8 mouse cellular contexts compared by ENCODE assay signal in genomic region chr11:98746855-98747693, GRCm38 (mm10). TPM values are rescaled to one million over a fixed set of nuclear protein-coding genes. Genes with fewer than 3 reads are reported as not detected.
A peak's percentile ranks its signal among the peaks of the same experiment; 100 is the strongest.
DNase-seq lines count a peak whose midpoint lies in the region; ATAC-seq and TF ChIP-seq lines count a peak whose summit lies in the region.

No protein-coding gene starts in this region.

- TF ChIP-seq CTCF in C2C12 (IDR thresholded peaks at IDR 0.05; ENCODE audit: control insufficient read depth, insufficient read depth, insufficient read length) = no peak

- H3K79me2 ChIP-seq in C2C12 (ENCODE audit: control insufficient read depth, insufficient read depth) = peaks cover 36% of the 10 kb centered on the region

- H3K4me2 ChIP-seq in embryonic facial prominence, embryonic 12.5 days (replicated peaks) = peak overlapping the region; percentile 46
- H3K4me2 ChIP-seq in limb, embryonic 12.5 days = peak overlapping the region; percentile 55
- H3K4me2 ChIP-seq in midbrain, embryonic 12.5 days (replicated peaks) = peak overlapping the region; percentile 43
- peak overlapping the region; percentile 44 for H3K4me2 ChIP-seq in stomach, embryonic 14.5 days (replicated peaks; ENCODE audit: low read depth, low read length)

- peaks cover 4% of the 10 kb centered on the region for H3K79me3 ChIP-seq in C2C12 (ENCODE audit: low read depth)

- peak overlapping the region; percentile 85 for H3K27ac ChIP-seq in embryonic facial prominence, embryonic 12.5 days
- H3K27ac ChIP-seq in limb, embryonic 12.5 days = peak overlapping the region; percentile 78
- H3K27ac ChIP-seq in midbrain, embryonic 12.5 days (replicated peaks) = peak overlapping the region; percentile 94
- peak overlapping the region; percentile 58 for H3K27ac ChIP-seq in stomach, embryonic 14.5 days (ENCODE audit: low read length)

- ATAC-seq in embryonic facial prominence, embryonic 12.5 days (ENCODE audit: insufficient number of reproducible peaks, insufficient read depth, low FRiP score, low TSS enrichment) = peak; percentile 76
- ATAC-seq in limb, embryonic 12.5 days (ENCODE audit: insufficient number of reproducible peaks, insufficient read depth, low FRiP score, low TSS enrichment, low read depth) = peak; percentile 64; the same call in 1 of the 2 replicates
- ATAC-seq in midbrain, embryonic 12.5 days (ENCODE audit: low FRiP score, low read depth) = peak; percentile 52
- peak; percentile 39; the same call in 1 of the 2 replicates for ATAC-seq in stomach, embryonic 14.5 days (ENCODE audit: insufficient number of reproducible peaks, insufficient read depth, low FRiP score, low read depth)

- H3K9ac ChIP-seq in embryonic facial prominence, embryonic 12.5 days = peak overlapping the region; percentile 1; the same call in 1 of the 2 replicates
- H3K9ac ChIP-seq in limb, embryonic 12.5 days (replicated peaks) = peak overlapping the region; percentile 14; the same call in 1 of the 2 replicates
- H3K9ac ChIP-seq in midbrain, embryonic 12.5 days (replicated peaks) = peak overlapping the region; percentile 49; the same call in 1 of the 2 replicates
- H3K9ac ChIP-seq in stomach, embryonic 14.5 days (replicated peaks; ENCODE audit: low read depth, low read length) = 0 out of 2 replicates have a peak overlapping the region, but pooled peaks have one; percentile 10

- peak; percentile 91 for DNase-seq in adrenal gland, postnatal 14 days
- peak; percentile 89 for DNase-seq in heart, adult 9 months (ENCODE audit: low spot score in 2 of 2)
- DNase-seq in kidney, adult 8-10 months = peak; percentile 86 to 88

- no peaks in the 10 kb centered on the region for H3K27me3 ChIP-seq in C2C12 (ENCODE audit: control insufficient read depth, insufficient read depth, insufficient read length)
- no peaks in the 10 kb centered on the region for H3K27me3 ChIP-seq in embryonic facial prominence, embryonic 12.5 days
- no peaks in the 10 kb centered on the region for H3K27me3 ChIP-seq in limb, embryonic 12.5 days
- no peaks in the 10 kb centered on the region for H3K27me3 ChIP-seq in midbrain, embryonic 12.5 days
- no peaks in the 10 kb centered on the region for H3K27me3 ChIP-seq in stomach, embryonic 14.5 days (ENCODE audit: control insufficient read depth, insufficient read depth, low read length)

- peaks cover 94% of the 10 kb centered on the region for H3K4me1 ChIP-seq in embryonic facial prominence, embryonic 12.5 days
- H3K4me1 ChIP-seq in limb, embryonic 12.5 days (replicated peaks) = peaks cover 93% of the 10 kb centered on the region
- peaks cover 97% of the 10 kb centered on the region for H3K4me1 ChIP-seq in midbrain, embryonic 12.5 days
- H3K4me1 ChIP-seq in stomach, embryonic 14.5 days (ENCODE audit: control insufficient read depth, insufficient read depth, low read length) = peaks cover 91% of the 10 kb centered on the region

- H3K9me3 ChIP-seq in embryonic facial prominence, embryonic 12.5 days = no peaks in the 10 kb centered on the region
- no peaks in the 10 kb centered on the region for H3K9me3 ChIP-seq in limb, embryonic 12.5 days
- H3K9me3 ChIP-seq in midbrain, embryonic 12.5 days = no peaks in the 10 kb centered on the region
- no peaks in the 10 kb centered on the region for H3K9me3 ChIP-seq in stomach, embryonic 14.5 days (ENCODE audit: control insufficient read depth, low read depth, low read length)

- H3K36me3 ChIP-seq in C2C12 (ENCODE audit: control insufficient read depth, insufficient read depth) = no peaks in the 10 kb centered on the region
- H3K36me3 ChIP-seq in embryonic facial prominence, embryonic 12.5 days = no peaks in the 10 kb centered on the region
- no peaks in the 10 kb centered on the region for H3K36me3 ChIP-seq in limb, embryonic 12.5 days
- H3K36me3 ChIP-seq in midbrain, embryonic 12.5 days = no peaks in the 10 kb centered on the region
- H3K36me3 ChIP-seq in stomach, embryonic 14.5 days (ENCODE audit: control insufficient read depth, insufficient read depth, low read length) = no peaks in the 10 kb centered on the region

- 5% methylated on average over 17 of the region's 19 CpGs for WGBS in embryonic facial prominence, embryonic 12.5 days
- 6% methylated on average over 19 of the region's 19 CpGs for WGBS in limb, embryonic 12.5 days
- WGBS in midbrain, embryonic 12.5 days = 8% methylated on average over 19 of the region's 19 CpGs
- WGBS in stomach, embryonic 14.5 days = 4% methylated on average over 19 of the region's 19 CpGs

- H3K4me3 ChIP-seq in C2C12 (ENCODE audit: insufficient read depth, poor library complexity, severe bottlenecking) = no peak overlapping the region
- H3K4me3 ChIP-seq in embryonic facial prominence, embryonic 12.5 days = peak overlapping the region; percentile 22; the same call in 1 of the 2 replicates
- H3K4me3 ChIP-seq in limb, embryonic 12.5 days (replicated peaks) = peak overlapping the region; percentile 24
- peak overlapping the region; percentile 18; the same call in 1 of the 2 replicates for H3K4me3 ChIP-seq in midbrain, embryonic 12.5 days
- 0 out of 2 replicates have a peak overlapping the region, but pooled peaks have one; percentile 9 for H3K4me3 ChIP-seq in stomach, embryonic 14.5 days (ENCODE audit: low read depth, low read length)

- H3ac ChIP-seq in C2C12 (ENCODE audit: control insufficient read depth, insufficient read length, low read depth) = peak overlapping the region; percentile 51

TF ChIP-seq in C2C12, 6 proteins besides CTCF, POLR2A, EP300 and RAD21:
- TF ChIP-seq FOSL1 (IDR thresholded peaks at IDR 0.05; ENCODE audit: insufficient read depth, low read length, poor library complexity, severe bottlenecking) (no peak), MYOD1 (IDR thresholded peaks at IDR 0.05; ENCODE audit: control insufficient read depth, insufficient read length, low read depth) (no peak), USF1 (IDR thresholded peaks at IDR 0.05; ENCODE audit: low read depth) (peak; percentile 67), MYOG (IDR thresholded peaks at IDR 0.05; ENCODE audit: control insufficient read depth, extremely low read depth, insufficient read length) (no peak), CEBPB (IDR thresholded peaks at IDR 0.05; ENCODE audit: low read depth) (no peak), MAX (IDR thresholded peaks at IDR 0.05) (peak; percentile 67)
TF ChIP-seq in C2C12: peak in this region for 2.

RNA-seq across cellular contexts. Expression of gene Thra, which starts 6.6 kb away (rescaled TPM):
- polyA plus RNA-seq in C2C12 (2012; fragmentation: generic; extraction: Trizol) = 28.1 TPM
- total RNA-seq in adrenal gland, postnatal 14 days (2021) = 106 and 124 TPM in 2 replicates
- 29.1 and 34.3 TPM in 2 replicates for polyA plus RNA-seq in embryonic facial prominence, embryonic 12.5 days (2016; fragmentation: Nextera tagmentation; extraction: Ambion mirVana)
- polyA plus RNA-seq in limb, embryonic 12.5 days (2016; fragmentation: Nextera tagmentation; extraction: Ambion mirVana) = 22.3 and 24.9 TPM in 2 replicates
- polyA plus RNA-seq in midbrain, embryonic 12.5 days (2016; fragmentation: Nextera tagmentation; extraction: Ambion mirVana) = 45.3 and 47.6 TPM in 2 replicates
- 61.4 and 62.9 TPM in 2 replicates for polyA plus RNA-seq in stomach, embryonic 14.5 days (2014; fragmentation: Nextera tagmentation; extraction: Ambion mirVana)

RNA-seq across cellular contexts. Expression of gene Med24, which starts 17.8 kb away (rescaled TPM):
- 33.1 TPM for polyA plus RNA-seq in C2C12 (2012; fragmentation: generic; extraction: Trizol)
- 47.4 and 55.5 TPM in 2 replicates for total RNA-seq in adrenal gland, postnatal 14 days (2021)
- polyA plus RNA-seq in embryonic facial prominence, embryonic 12.5 days (2016; fragmentation: Nextera tagmentation; extraction: Ambion mirVana) = 70.4 and 73.6 TPM in 2 replicates
- polyA plus RNA-seq in limb, embryonic 12.5 days (2016; fragmentation: Nextera tagmentation; extraction: Ambion mirVana) = 74.4 and 79.3 TPM in 2 replicates
- polyA plus RNA-seq in midbrain, embryonic 12.5 days (2016; fragmentation: Nextera tagmentation; extraction: Ambion mirVana) = 96.5 and 97.7 TPM in 2 replicates
- 39.9 and 41.0 TPM in 2 replicates for polyA plus RNA-seq in stomach, embryonic 14.5 days (2014; fragmentation: Nextera tagmentation; extraction: Ambion mirVana)

RNA-seq across cellular contexts. Expression of gene Nr1d1, which starts 28.1 kb away (rescaled TPM):
- 22.3 TPM for polyA plus RNA-seq in C2C12 (2012; fragmentation: generic; extraction: Trizol)
- total RNA-seq in adrenal gland, postnatal 14 days (2021) = 32.9 and 51.0 TPM in 2 replicates
- polyA plus RNA-seq in embryonic facial prominence, embryonic 12.5 days (2016; fragmentation: Nextera tagmentation; extraction: Ambion mirVana) = 1.6 and 1.7 TPM in 2 replicates
- 0.79 and 1.0 TPM in 2 replicates for polyA plus RNA-seq in limb, embryonic 12.5 days (2016; fragmentation: Nextera tagmentation; extraction: Ambion mirVana)
- polyA plus RNA-seq in midbrain, embryonic 12.5 days (2016; fragmentation: Nextera tagmentation; extraction: Ambion mirVana) = 1.2 and 1.5 TPM in 2 replicates
- polyA plus RNA-seq in stomach, embryonic 14.5 days (2014; fragmentation: Nextera tagmentation; extraction: Ambion mirVana) = 1.7 and 2.3 TPM in 2 replicates

RNA-seq across cellular contexts. Expression of gene Csf3, which starts 46.0 kb away (rescaled TPM):
- not detected for polyA plus RNA-seq in C2C12 (2012; fragmentation: generic; extraction: Trizol)
- total RNA-seq in adrenal gland, postnatal 14 days (2021) = not detected in 2 replicates
- polyA plus RNA-seq in embryonic facial prominence, embryonic 12.5 days (2016; fragmentation: Nextera tagmentation; extraction: Ambion mirVana) = not detected in 2 replicates
- not detected in 2 replicates for polyA plus RNA-seq in limb, embryonic 12.5 days (2016; fragmentation: Nextera tagmentation; extraction: Ambion mirVana)
- polyA plus RNA-seq in midbrain, embryonic 12.5 days (2016; fragmentation: Nextera tagmentation; extraction: Ambion mirVana) = not detected in 2 replicates
- polyA plus RNA-seq in stomach, embryonic 14.5 days (2014; fragmentation: Nextera tagmentation; extraction: Ambion mirVana) = not detected in 2 replicates

RNA-seq across cellular contexts. Expression of gene Msl1, which starts 48.2 kb away (rescaled TPM):
- 40.5 TPM for polyA plus RNA-seq in C2C12 (2012; fragmentation: generic; extraction: Trizol)
- 88.5 and 88.7 TPM in 2 replicates for total RNA-seq in adrenal gland, postnatal 14 days (2021)
- 35.2 and 35.6 TPM in 2 replicates for polyA plus RNA-seq in embryonic facial prominence, embryonic 12.5 days (2016; fragmentation: Nextera tagmentation; extraction: Ambion mirVana)
- polyA plus RNA-seq in limb, embryonic 12.5 days (2016; fragmentation: Nextera tagmentation; extraction: Ambion mirVana) = 32.7 and 35.3 TPM in 2 replicates
- 38.6 and 42.4 TPM in 2 replicates for polyA plus RNA-seq in midbrain, embryonic 12.5 days (2016; fragmentation: Nextera tagmentation; extraction: Ambion mirVana)
- 21.6 and 22.3 TPM in 2 replicates for polyA plus RNA-seq in stomach, embryonic 14.5 days (2014; fragmentation: Nextera tagmentation; extraction: Ambion mirVana)
